Mouse (Mus musculus): ENCODE results near the gene Pla1a. TPM values are rescaled to one million over a fixed set of nuclear protein-coding genes. Genes with fewer than 3 reads are reported as not detected.

Pla1a gene
- polyA plus RNA-seq, 1 experiment from 2014 or later = 49.8 TPM

DNA sequence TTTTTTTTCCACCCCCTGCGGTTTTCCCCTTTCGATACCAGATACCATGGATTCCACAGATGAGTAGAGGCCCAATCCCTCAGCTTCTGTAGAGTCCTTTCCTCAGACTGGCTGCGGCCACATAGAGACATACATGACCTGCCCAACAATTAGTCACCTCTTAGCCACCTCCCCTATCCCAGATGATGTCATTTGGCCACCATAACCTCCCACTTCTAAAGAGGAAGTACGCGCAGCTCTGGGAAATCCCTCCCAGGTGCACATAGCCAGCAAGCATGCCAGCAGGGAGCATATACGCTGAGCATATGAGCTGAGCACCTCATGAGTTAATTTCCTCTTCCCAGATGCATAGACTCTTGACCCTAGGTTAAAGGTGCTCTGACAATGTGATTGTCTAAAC lies 26.2 kb downstream of the Pla1a start:
- WGBS (ENCODE audit: insufficient replicate concordance) = 68% methylated on average over 6 of the region's 6 CpGs
- Histone ChIP-seq H3K4me3 (ENCODE audit: low read depth, low read length) (no peak overlapping the region), H3K36me3 (replicated peaks; ENCODE audit: insufficient read depth, low read length) (0 out of 2 replicates have a peak, but pooled peaks cover 8% of the 10 kb centered on the region), H3K27me3 (ENCODE audit: insufficient read depth, low read length) (no peaks in the 10 kb centered on the region), H3K4me2 (ENCODE audit: low read depth, low read length) (no peak overlapping the region), H3K27ac (ENCODE audit: low read depth) (no peak overlapping the region), H3K9ac (replicated peaks) (no peak overlapping the region), H3K9me3 (ENCODE audit: low read length) (no peaks in the 10 kb centered on the region), H3K4me1 (ENCODE audit: insufficient read depth) (peaks cover 5% of the 10 kb centered on the region; the same call in 1 of the 2 replicates)
- DNase-seq = no peak
- TF ChIP-seq CTCF (IDR thresholded peaks at IDR 0.05; ENCODE audit: low read depth) = no peak
- no peak for TF ChIP-seq EP300 (IDR thresholded peaks at IDR 0.05; ENCODE audit: low read depth)
- peak; percentile 95 for ATAC-seq

DNA sequence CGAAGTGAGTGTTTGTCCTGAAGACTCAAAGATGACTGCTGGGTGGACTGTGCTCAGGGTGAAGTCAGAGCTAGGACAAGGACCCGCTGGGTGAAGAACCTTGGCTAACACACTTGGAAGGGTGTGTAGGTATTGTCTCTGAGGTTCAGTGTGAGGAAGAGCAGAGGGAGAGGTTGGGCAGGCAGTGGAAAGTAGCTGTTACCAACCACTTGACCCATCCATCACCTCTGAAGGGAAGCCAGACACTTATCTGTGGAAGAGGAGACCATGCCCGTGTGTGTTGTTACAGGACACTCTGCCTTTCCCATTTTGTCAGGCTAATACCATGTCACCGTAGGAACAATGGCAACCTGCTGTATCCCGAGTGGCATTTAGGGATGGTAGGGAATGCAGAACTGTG lies 26.7 kb downstream of the Pla1a start:
- Histone ChIP-seq H3K4me2 (ENCODE audit: low read depth, low read length) (no peak overlapping the region), H3K27me3 (ENCODE audit: insufficient read depth, low read length) (no peaks in the 10 kb centered on the region), H3K36me3 (replicated peaks; ENCODE audit: insufficient read depth, low read length) (0 out of 2 replicates have a peak, but pooled peaks cover 8% of the 10 kb centered on the region), H3K27ac (ENCODE audit: low read depth) (no peak overlapping the region), H3K4me1 (ENCODE audit: insufficient read depth) (peaks cover 5% of the 10 kb centered on the region; the same call in 1 of the 2 replicates), H3K9ac (replicated peaks) (no peak overlapping the region), H3K4me3 (ENCODE audit: low read depth, low read length) (no peak overlapping the region), H3K9me3 (ENCODE audit: low read length) (no peaks in the 10 kb centered on the region)
- 68% methylated on average over 5 of the region's 5 CpGs for WGBS (ENCODE audit: insufficient replicate concordance)
- ATAC-seq (no peak), DNase-seq (no peak)
- TF ChIP-seq EP300 (IDR thresholded peaks at IDR 0.05; ENCODE audit: low read depth) (no peak), CTCF (IDR thresholded peaks at IDR 0.05; ENCODE audit: low read depth) (no peak)

DNA sequence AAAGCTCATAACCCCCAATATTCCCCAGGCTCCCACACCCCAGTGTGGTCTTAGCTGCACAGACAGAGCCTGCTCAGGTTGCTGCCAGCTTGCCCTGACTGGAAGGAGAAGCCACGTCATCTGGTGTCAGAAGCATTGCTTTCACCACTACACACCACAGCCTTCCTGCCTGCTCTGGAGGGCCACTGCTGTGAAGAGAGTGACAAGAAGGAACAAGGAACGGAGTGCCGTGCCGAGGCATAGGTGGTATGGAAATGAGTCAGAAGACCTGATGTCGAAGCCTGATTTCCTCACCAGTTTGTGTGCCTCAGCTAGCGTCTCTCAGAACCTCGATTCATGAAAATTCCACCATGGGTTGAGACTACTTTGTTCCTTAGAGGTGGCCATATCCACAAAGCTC lies 29.3 kb downstream of the Pla1a start:
- DNase-seq (peak; percentile 46), ATAC-seq (no peak)
- Histone ChIP-seq H3K27me3 (ENCODE audit: insufficient read depth, low read length) (no peaks in the 10 kb centered on the region), H3K4me3 (ENCODE audit: low read depth, low read length) (no peak overlapping the region), H3K9ac (replicated peaks) (no peak overlapping the region), H3K36me3 (replicated peaks; ENCODE audit: insufficient read depth, low read length) (0 out of 2 replicates have a peak, but pooled peaks cover 4% of the 10 kb centered on the region), H3K27ac (ENCODE audit: low read depth) (no peak overlapping the region), H3K9me3 (ENCODE audit: low read length) (no peaks in the 10 kb centered on the region), H3K4me2 (ENCODE audit: low read depth, low read length) (no peak overlapping the region), H3K4me1 (ENCODE audit: insufficient read depth) (peaks cover 26% of the 10 kb centered on the region)
- WGBS (ENCODE audit: insufficient replicate concordance) = 39% methylated on average over 7 of the region's 7 CpGs
- no peak for TF ChIP-seq CTCF (IDR thresholded peaks at IDR 0.05; ENCODE audit: low read depth)
- TF ChIP-seq EP300 (IDR thresholded peaks at IDR 0.05; ENCODE audit: low read depth) = no peak

- H3K27ac ChIP-seq (ENCODE audit: low read depth) = no peak overlapping the region
- H3K27me3 ChIP-seq (ENCODE audit: insufficient read depth, low read length) = no peaks in the 10 kb centered on the region
- peaks cover 33% of the 10 kb centered on the region for H3K4me1 ChIP-seq (ENCODE audit: insufficient read depth)
- ATAC-seq = no peak
- TF ChIP-seq EP300 (IDR thresholded peaks at IDR 0.05; ENCODE audit: low read depth) = no peak
- no peak for TF ChIP-seq CTCF (IDR thresholded peaks at IDR 0.05; ENCODE audit: low read depth)
- H3K9ac ChIP-seq (replicated peaks) = no peak overlapping the region
- H3K4me2 ChIP-seq (ENCODE audit: low read depth, low read length) = no peak overlapping the region
- no peaks in the 10 kb centered on the region for H3K9me3 ChIP-seq (ENCODE audit: low read length)
- no peak overlapping the region for H3K4me3 ChIP-seq (ENCODE audit: low read depth, low read length)
- WGBS (ENCODE audit: insufficient replicate concordance) = 76% methylated on average over 6 of the region's 6 CpGs
- 0 out of 2 replicates have a peak, but pooled peaks cover 4% of the 10 kb centered on the region for H3K36me3 ChIP-seq (replicated peaks; ENCODE audit: insufficient read depth, low read length)
- no peak for DNase-seq
These were observed 31.5 kb downstream of the Pla1a start for GRCm38 (mm10) chr16:38401468-38401867.

- H3K4me1 ChIP-seq (ENCODE audit: insufficient read depth) = peaks cover 33% of the 10 kb centered on the region
- H3K9ac ChIP-seq (replicated peaks) = peak overlapping the region; percentile 62; the same call in 1 of the 2 replicates
- no peaks in the 10 kb centered on the region for H3K27me3 ChIP-seq (ENCODE audit: insufficient read depth, low read length)
- peak overlapping the region; percentile 64 for H3K4me2 ChIP-seq (ENCODE audit: low read depth, low read length)
- TF ChIP-seq EP300 (IDR thresholded peaks at IDR 0.05; ENCODE audit: low read depth) = no peak
- TF ChIP-seq CTCF (IDR thresholded peaks at IDR 0.05; ENCODE audit: low read depth) = no peak
- H3K9me3 ChIP-seq (ENCODE audit: low read length) = no peaks in the 10 kb centered on the region
- H3K36me3 ChIP-seq (replicated peaks; ENCODE audit: insufficient read depth, low read length) = 0 out of 2 replicates have a peak, but pooled peaks cover 2% of the 10 kb centered on the region
- ATAC-seq (no peak), DNase-seq (no peak)
- no peak overlapping the region for H3K4me3 ChIP-seq (ENCODE audit: low read depth, low read length)
- WGBS (ENCODE audit: insufficient replicate concordance) = 79% methylated on average over 9 of the region's 9 CpGs
- H3K27ac ChIP-seq (ENCODE audit: low read depth) = peak overlapping the region; percentile 88
These were observed 32.5 kb downstream of the Pla1a start for GRCm38 (mm10) chr16:38400311-38400960.

DNA sequence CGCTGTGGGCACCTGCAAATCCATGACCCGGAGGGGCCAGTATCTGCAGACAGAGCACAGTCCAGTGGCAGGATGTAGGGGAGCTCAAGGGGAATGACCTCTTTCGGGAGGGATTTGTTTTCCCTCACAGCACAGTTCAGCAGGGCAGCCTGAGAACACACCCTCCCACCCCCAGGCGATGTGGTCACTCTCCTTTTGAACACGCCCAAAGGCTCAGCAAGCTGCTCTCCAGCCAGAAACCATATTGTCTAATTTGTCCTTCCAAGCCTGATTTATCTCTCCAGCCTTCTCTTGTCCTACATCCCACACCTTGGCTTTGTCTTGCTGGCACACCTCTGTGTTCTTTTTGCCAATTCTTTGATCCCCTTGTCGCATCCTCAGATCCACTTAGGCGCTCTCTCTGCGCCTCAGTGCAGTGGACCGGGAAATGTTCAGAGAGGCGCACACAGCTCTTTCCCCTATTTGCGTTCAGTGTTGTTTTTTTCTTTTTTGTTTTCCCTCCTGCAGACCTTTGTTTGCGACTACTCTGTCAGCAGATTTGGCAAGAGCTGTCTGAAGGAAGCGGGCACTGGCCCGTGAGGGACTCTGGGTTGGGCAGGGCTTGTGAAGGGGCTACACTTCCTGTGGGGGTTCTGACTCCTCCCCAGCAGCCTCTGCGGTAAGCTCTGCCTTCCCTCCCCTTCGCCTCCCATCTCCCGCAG lies 33.3 kb downstream of the Pla1a start:
- 14% methylated on average over 17 of the region's 17 CpGs for WGBS (ENCODE audit: insufficient replicate concordance)

More for the DNA sequence above, 33.3 kb downstream of the Pla1a start:
- peaks cover 35% of the 10 kb centered on the region for H3K4me1 ChIP-seq (ENCODE audit: insufficient read depth)
- H3K27me3 ChIP-seq (ENCODE audit: insufficient read depth, low read length) = no peaks in the 10 kb centered on the region
- ATAC-seq (peak; percentile 92), DNase-seq (peak; percentile 72)
- H3K9me3 ChIP-seq (ENCODE audit: low read length) = no peaks in the 10 kb centered on the region
- peak overlapping the region; percentile 64 for H3K4me2 ChIP-seq (ENCODE audit: low read depth, low read length)
- H3K36me3 ChIP-seq (replicated peaks; ENCODE audit: insufficient read depth, low read length) = no peaks in the 10 kb centered on the region
- H3K9ac ChIP-seq (replicated peaks) = peak overlapping the region; percentile 62
- no peak overlapping the region for H3K4me3 ChIP-seq (ENCODE audit: low read depth, low read length)
- TF ChIP-seq CTCF (IDR thresholded peaks at IDR 0.05; ENCODE audit: low read depth) = no peak
- TF ChIP-seq EP300 (IDR thresholded peaks at IDR 0.05; ENCODE audit: low read depth) = peak; percentile 57
- peak overlapping the region; percentile 88 for H3K27ac ChIP-seq (ENCODE audit: low read depth)

Data from liver, postnatal 0 days (tissue).